Mouse (Mus musculus) lung, adult 2 months (tissue): ENCODE results near the gene Etfrf1. TPM values are rescaled to one million over a fixed set of nuclear protein-coding genes. Genes with fewer than 3 reads are reported as not detected.

Source experiments
- DNase-seq: peaks from one replicate; pipeline ENCODE4 v3.0.0; 2022
- H3K4me1 ChIP-seq: fragments of 200-500 bp; 2 replicates; pipeline ENCODE4 v1.6.1; 2011; ENCODE audit warnings: low read length; ENCODE audit not compliant: control insufficient read depth, insufficient read depth
- H3K4me3 ChIP-seq: fragments of 200-500 bp; replicated peaks from 2 replicates; pipeline ENCODE3; 2011; ENCODE audit warnings: low read depth, mild to moderate bottlenecking, control low read depth, low read length; ENCODE audit errors: extremely low read depth
- CTCF ChIP-seq: fragments of 200-500 bp; IDR thresholded peaks from 2 replicates; pipeline ENCODE4 v1.5.1; 2011; ENCODE audit warnings: mild to moderate bottlenecking, low read length, control low read depth; ENCODE audit not compliant: insufficient read depth
- POLR2A ChIP-seq: fragments of 200-500 bp; IDR thresholded peaks from 2 replicates; pipeline ENCODE4 v1.6.1; 2011; ENCODE audit warnings: low read depth, mild to moderate bottlenecking, control low read depth, low read length, borderline replicate concordance; ENCODE audit errors: extremely low read depth
- WGBS: fragments of 180-500 bp; shearing (Covaris S2); methylation state at CpG from one replicate; pipeline ENCODE4 v1.1.7; 2018; 5-methylcytosine and 5-hydroxymethylcytosine counted together
- polyA plus RNA-seq: library from polyadenylated mRNA; depleted of rRNA; stranded (reverse); fragments of >200 nt; gene quantifications from 2 replicates; pipeline ENCODE4 v1.2.3, GENCODE M21; 2012

Gene Etfrf1
- polyA plus RNA-seq, 1 experiment: 8.3 TPM

DNA sequence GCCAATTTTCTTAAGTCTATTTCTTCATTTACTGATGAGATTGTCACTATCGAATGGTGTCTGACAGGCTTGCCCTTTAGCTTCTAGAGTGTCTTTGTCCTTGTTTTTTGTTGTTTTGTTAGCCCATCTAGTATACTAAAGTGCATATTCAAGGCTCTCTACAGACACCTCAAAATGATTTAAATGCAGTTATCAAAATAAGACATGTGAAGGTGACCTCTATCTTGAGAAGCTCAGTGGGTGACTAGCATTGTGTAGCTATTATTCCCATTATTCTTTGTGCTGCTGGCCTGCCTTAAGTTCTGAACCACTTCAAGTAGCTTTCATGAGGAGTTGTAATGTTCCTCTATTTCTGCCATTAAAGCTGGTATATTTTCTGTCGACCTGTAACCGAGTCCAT, 4.9 kb downstream of the Etfrf1 start:
- 83% methylated on average over 3 of the region's 3 CpGs for WGBS
- DNase-seq: no peak
- no peaks in the 10 kb centered on the region; the same call in 1 of the 2 replicates for H3K4me1 ChIP-seq
- no peak overlapping the region for H3K4me3 ChIP-seq
- TF ChIP-seq POLR2A: no peak
- no peak for TF ChIP-seq CTCF

DNA sequence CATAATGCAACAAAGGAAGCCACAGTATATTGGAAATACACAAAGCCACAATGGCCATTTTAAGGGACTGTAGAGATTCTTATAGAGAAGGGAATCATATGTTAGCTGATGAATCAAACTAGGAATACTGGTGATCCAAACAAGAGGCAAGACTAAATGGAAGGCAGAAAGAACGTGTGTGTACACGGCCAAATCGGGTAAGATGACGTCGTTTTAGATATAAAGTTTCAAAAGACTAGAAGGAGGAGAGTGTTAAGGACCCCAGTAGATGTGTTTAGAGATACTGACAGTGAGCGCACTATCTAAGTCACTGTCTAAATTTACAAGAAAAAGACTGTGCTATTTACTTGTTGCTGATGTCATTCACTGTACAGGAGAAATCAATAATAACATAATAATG, 13.3 kb downstream of the Etfrf1 start:
- Histone ChIP-seq H3K4me3 (no peak overlapping the region), H3K4me1 (no peaks in the 10 kb centered on the region)
- WGBS: 89% methylated on average over 6 of the region's 6 CpGs
- TF ChIP-seq POLR2A (no peak), CTCF (no peak)
- no peak for DNase-seq

DNA sequence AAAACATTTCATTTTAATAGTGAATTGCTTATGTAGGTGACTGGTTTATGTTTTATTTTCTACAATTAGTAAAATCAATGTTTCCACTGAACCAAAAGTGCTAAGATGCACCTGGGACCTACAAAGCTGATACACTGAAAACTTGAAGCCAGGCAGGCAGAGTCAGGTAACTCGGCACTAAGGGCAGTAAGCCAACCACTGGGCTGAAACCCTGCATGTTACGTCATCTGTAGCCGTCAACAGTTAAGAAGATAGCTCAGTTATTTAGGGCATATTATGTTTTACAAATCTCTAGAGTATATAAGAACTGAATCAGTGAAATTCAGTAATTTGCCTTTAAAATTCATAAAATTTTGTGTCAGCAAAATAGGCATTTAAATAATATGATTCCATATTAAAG, 15.4 kb downstream of the Etfrf1 start:
- Histone ChIP-seq H3K4me1 (no peaks in the 10 kb centered on the region), H3K4me3 (no peak overlapping the region)
- TF ChIP-seq POLR2A (no peak), CTCF (no peak)
- 74% methylated on average over 3 of the region's 3 CpGs for WGBS
- no peak for DNase-seq

DNA sequence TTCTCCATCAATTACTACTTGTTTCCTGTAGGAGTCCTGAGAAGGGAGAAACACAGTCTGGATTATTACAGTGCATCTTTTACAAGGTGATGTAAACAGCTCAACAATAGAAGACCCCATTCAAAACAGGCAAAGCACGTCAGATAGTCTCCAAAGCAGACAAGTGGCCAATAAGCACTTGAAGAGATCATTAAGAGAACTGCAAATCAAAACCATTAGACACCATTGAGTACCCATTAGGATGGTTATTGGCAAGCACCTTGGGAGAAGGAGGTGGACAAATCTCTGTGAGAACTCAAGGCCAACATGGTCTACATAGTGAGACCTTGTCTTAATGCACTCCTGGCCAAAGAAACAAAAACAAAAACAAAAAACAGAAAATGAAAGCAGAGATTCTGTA, 23.5 kb downstream of the Etfrf1 start:
- 65% methylated on average over 1 of the region's 1 CpGs for WGBS
- H3K4me1 ChIP-seq: no peaks in the 10 kb centered on the region
- H3K4me3 ChIP-seq: no peak overlapping the region
- no peak for DNase-seq
- no peak for TF ChIP-seq CTCF
- TF ChIP-seq POLR2A: no peak

DNA sequence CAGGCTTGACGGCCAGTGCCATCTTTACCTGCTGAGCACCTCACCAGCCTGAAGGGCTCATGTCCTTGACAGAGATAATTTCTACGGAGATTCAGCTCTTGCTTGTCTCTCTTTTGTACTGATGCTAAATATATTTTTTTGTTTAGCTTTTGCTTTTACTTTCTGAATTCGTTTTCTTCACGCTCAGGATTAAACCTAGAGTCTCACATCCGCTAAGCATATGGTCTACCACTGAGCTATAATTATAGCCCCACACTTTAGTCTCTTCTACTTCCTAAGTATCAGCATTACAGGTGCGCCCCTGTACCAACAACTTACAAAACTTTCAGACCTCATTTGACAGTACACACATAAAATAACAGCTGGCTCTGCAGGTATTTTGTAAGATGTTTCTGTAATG, 24.4 kb downstream of the Etfrf1 start:
- WGBS: 77% methylated on average over 6 of the region's 6 CpGs
- no peak for DNase-seq
- no peak overlapping the region for H3K4me3 ChIP-seq
- no peaks in the 10 kb centered on the region for H3K4me1 ChIP-seq
- TF ChIP-seq CTCF (no peak), POLR2A (no peak)

DNA sequence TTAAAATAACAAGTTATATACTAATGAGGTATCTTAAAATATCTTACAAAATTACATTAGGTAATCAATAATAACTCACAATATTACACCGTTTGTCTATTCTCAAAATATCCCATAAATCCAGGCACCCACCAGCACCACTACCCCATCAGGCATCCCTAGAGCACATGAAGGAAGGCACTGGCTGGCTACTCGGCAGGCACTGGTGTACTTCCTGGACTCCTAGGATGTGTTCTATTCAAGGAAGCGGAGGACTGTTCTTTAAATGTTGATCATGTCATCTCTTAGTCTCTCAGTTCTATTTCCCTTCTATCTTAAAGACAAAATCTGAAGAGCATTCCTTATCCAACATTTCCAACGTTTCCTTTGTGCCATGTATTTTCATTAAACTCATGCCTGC, 26.2 kb downstream of the Etfrf1 start:
- no peak for DNase-seq
- Histone ChIP-seq H3K4me3 (no peak overlapping the region), H3K4me1 (no peaks in the 10 kb centered on the region)
- 44% methylated on average over 4 of the region's 4 CpGs for WGBS
- TF ChIP-seq CTCF: no peak
- no peak for TF ChIP-seq POLR2A

DNA sequence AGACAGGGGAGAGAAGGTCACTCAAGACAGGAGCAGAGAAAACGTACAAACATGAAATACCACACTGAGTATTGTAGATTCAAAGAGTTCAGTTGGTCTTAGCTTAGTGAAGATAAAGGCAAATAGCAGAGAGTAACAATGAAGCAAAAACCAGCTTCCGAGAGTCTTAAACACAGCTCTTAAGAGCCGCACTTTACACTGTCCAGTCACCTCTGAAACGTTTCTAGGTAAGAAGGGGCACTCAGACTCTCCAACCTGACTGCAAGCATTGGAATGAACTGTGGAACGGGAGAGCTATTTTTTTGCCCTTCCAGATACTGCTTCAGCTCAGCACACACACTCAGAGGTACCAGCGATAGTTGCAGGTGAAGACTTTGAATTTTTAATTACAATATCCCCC, 29.4 kb downstream of the Etfrf1 start:
- no peaks in the 10 kb centered on the region for H3K4me1 ChIP-seq
- 76% methylated on average over 6 of the region's 6 CpGs for WGBS
- no peak for DNase-seq
- no peak for TF ChIP-seq POLR2A
- H3K4me3 ChIP-seq: no peak overlapping the region

DNA sequence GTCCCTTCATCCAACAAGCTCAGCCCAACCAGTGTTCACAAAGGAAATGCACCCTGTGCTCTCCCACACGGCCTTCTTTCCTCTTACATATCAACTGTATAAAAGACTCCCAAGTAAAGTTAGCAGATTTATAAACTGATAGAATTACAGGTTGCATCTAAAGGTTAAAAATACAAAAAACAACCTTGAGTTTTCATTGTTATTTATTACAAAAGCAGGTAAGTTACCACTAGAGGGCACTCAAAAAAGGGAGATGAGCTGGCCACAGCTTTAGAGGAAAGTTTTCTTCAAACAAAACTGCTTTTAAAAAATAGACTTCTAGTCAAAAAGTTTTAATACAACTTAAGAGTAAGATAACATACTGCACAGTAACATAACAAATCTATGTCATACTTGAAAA, 31.6 kb downstream of the Etfrf1 start:
- 14% methylated on average over 1 of the region's 1 CpGs for WGBS
- no peak for DNase-seq
- no peak for TF ChIP-seq CTCF
- TF ChIP-seq POLR2A: no peak

DNA sequence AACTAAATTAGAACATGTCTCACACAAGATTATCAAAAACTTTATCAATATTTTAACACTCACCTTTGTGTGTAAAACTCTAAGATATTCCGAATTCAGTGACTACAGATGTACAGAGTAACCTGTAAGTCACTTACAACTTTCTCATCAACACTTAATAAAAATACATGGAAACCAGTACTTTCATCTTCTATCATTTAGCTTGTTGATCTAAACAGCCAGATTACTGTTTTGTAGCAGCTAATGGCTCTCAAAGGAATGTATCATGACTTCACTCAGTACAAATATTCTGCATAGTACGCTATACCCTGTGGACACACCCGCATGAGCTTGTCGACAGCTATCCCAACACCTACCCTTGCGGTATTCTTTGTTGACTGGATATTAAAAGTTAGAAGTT, 35.9 kb downstream of the Etfrf1 start:
- H3K4me3 ChIP-seq: no peak overlapping the region
- DNase-seq: no peak
- 76% methylated on average over 5 of the region's 5 CpGs for WGBS
- TF ChIP-seq POLR2A: no peak
- TF ChIP-seq CTCF: no peak
- no peaks in the 10 kb centered on the region; the same call in 1 of the 2 replicates for H3K4me1 ChIP-seq

More for the DNA sequence above, 31.6 kb downstream of the Etfrf1 start:
- Histone ChIP-seq H3K4me1 (no peaks in the 10 kb centered on the region; the same call in 1 of the 2 replicates), H3K4me3 (no peak overlapping the region)

DNA sequence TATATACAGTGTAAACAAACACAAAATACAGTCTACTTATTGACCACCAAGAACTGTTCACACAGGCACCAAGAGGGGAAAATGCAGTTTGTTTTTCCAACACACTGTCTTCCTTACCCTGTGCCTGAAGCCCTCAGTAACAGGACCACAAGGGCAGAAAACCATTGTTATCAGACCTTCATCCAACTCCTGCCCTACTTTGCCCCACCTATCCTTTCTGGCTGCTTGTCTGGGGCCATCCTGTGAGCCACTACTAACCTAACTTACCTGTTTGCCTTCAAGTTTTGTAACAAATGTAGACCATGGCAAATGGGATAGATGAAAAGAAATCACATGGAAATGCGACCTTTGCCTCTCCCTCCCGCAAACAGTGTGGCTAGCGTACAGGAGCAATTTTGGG, 37.0 kb downstream of the Etfrf1 start:
- DNase-seq: no peak
- no peak overlapping the region for H3K4me3 ChIP-seq
- TF ChIP-seq CTCF (no peak), POLR2A (no peak)
- WGBS: 67% methylated on average over 3 of the region's 3 CpGs
- no peaks in the 10 kb centered on the region; the same call in 1 of the 2 replicates for H3K4me1 ChIP-seq

DNA sequence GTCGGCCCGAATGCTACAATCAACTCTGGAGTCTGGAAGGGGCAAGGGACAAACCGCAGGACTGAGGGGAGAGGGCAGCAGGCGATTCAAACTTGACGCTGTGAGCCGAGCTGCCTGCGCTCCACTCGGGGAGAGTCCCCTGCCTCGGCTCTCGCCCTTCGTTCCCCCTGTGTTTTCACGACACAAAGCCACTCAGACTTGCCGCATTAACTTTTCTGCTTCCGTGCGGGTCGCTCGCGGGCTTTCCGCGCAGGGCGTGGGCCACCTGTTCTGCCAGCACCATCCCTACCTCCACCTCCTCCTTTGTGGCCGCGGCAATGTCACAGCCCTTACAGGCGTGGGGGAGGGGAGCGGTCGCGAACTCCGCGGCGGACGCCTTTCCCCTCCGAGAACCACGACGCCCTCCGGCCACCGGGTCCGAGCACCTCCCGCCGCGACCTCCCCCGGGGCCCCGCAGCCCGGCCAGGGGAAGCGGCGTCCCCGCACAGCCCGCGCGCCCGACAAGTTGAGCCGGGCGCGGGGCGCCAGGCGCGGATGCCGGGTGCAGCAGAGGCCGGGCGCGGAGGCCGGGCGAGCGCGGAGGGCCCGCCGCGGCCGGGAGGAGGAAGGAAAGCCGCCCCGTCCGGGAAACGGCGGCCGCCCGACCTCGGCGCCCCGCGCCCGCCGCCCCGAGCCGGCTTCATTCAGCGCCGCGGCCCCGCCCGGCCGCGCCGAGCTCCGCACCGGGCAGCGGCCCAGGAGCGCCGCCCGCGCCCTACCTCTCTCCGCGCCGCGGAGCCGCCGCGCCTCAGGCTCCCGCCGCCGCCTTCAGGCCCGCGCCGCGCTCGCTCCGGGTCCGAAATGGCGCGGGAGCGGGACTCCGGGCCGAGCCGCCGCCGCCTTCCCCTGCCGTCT, 38.6 kb downstream of the Etfrf1 start:
- no peaks in the 10 kb centered on the region; the same call in 1 of the 2 replicates for H3K4me1 ChIP-seq
- TF ChIP-seq CTCF (no peak), POLR2A (no peak)
- peak overlapping the region; percentile 73 for H3K4me3 ChIP-seq
- WGBS: 5% methylated on average over 123 of the region's 124 CpGs
- peak; percentile 73 for DNase-seq
